Mouse (Mus musculus): Measurements from ENCODE around the gene Klra17. TPM values are rescaled to one million over a fixed set of nuclear protein-coding genes. Genes with fewer than 3 reads are reported as not detected.

Klra17 gene
- polyA plus RNA-seq (2012; rRNA removed): 0.81 and 0.88 TPM in 2 replicates

GRCm38 (mm10) chr6:129876549-129876948 is at the start of gene Klra17:
TSS of gene Klra17 (minus strand) at chr6:129876672.

GRCm38 (mm10) chr6:129917476-129917946 is 41.0 kb upstream of the Klra17 start, which contains the start of gene Klra5:
TSS of gene Klra5 (minus strand) at chr6:129917650.

GRCm38 (mm10) chr6:129862349-129862748 is 14.1 kb downstream of the Klra17 start, which contains the start of gene Gm17631:
TSS of gene Gm17631 (plus strand) at chr6:129862649.

GRCm38 (mm10) chr6:129784170-129784569 is 92.3 kb downstream of the Klra17 start, which contains the start of gene Gm156:
TSS of gene Gm156 (minus strand) at chr6:129784270.

Other genes starting within 250 kb of the Klra17 start
- gene Klrc3, start 233.3 kb downstream of the Klra17 start, polyA plus RNA-seq (2012; rRNA removed): 0.08 TPM in 1 of 2 replicates, not detected in the other
- 0.12 and 0.13 TPM in 2 replicates for gene Klrc2, start 216.0 kb downstream of the Klra17 start, polyA plus RNA-seq (2012; rRNA removed)
- gene Klrc1, start 197.7 kb downstream of the Klra17 start, polyA plus RNA-seq (2012; rRNA removed): 0.52 and 0.71 TPM in 2 replicates
- not detected in 2 replicates for gene Klri1, start 159.5 kb downstream of the Klra17 start, polyA plus RNA-seq (2012; rRNA removed)
- 0.02 and 0.06 TPM in 2 replicates for gene Klri2, start 136.2 kb downstream of the Klra17 start, polyA plus RNA-seq (2012; rRNA removed)
- gene Gm156, start 92.4 kb downstream of the Klra17 start, polyA plus RNA-seq (2012; rRNA removed): not detected in 2 replicates
- not detected in 2 replicates for gene Gm17631, start 14.0 kb downstream of the Klra17 start, polyA plus RNA-seq (2012; rRNA removed)
- 0.23 and 0.59 TPM in 2 replicates for gene Klra5, start 41.0 kb upstream of the Klra17 start, polyA plus RNA-seq (2012; rRNA removed)
- gene Klra6, start 150.3 kb upstream of the Klra17 start, polyA plus RNA-seq (2012; rRNA removed): not detected in 2 replicates
- gene Klra4, start 190.6 kb upstream of the Klra17 start, polyA plus RNA-seq (2012; rRNA removed): not detected in 2 replicates

All from liver, embryonic 18 days (tissue).